Mouse (Mus musculus) heart, postnatal 0 days (tissue): ENCODE data around the gene Fry.

Experiments used
- CTCF ChIP-seq: IDR thresholded peaks from 2 replicates; pipeline ENCODE4 v1.5.1; 2016; ENCODE audit warnings: antibody characterized with exemption, control low read depth, low read depth
- EP300 ChIP-seq: IDR thresholded peaks from 2 replicates; pipeline ENCODE4 v1.6.1; 2016; ENCODE audit warnings: antibody characterized with exemption, low read depth

GRCm38 (mm10) chr5:150190454-150191358, 72.3 kb downstream of the Fry start:
- TF ChIP-seq EP300 (no peak), CTCF (no peak)
